Mouse (Mus musculus): ENCODE measurements around the gene Nostrin. TPM values are rescaled to one million over a fixed set of nuclear protein-coding genes. Genes with fewer than 3 reads are reported as not detected.

Gene Nostrin
- polyA plus RNA-seq, 1 experiment from 2014 or later: 0.68 TPM

- no peak overlapping the region for H3K27ac ChIP-seq (ENCODE audit: low read depth, low read length)
- no peak overlapping the region for H3K4me3 ChIP-seq (ENCODE audit: low read depth, low read length)
- ATAC-seq (ENCODE audit: low FRiP score): no peak
- no peaks in the 10 kb centered on the region for H3K36me3 ChIP-seq (ENCODE audit: control insufficient read depth, insufficient read depth, low read length)
- WGBS: 84% methylated on average over 3 of the region's 3 CpGs
- H3K27me3 ChIP-seq (ENCODE audit: control insufficient read depth, insufficient read depth, low read length): no peaks in the 10 kb centered on the region
- H3K4me2 ChIP-seq (replicated peaks; ENCODE audit: low read depth, low read length): no peak overlapping the region
- DNase-seq (ENCODE audit: low spot score): no peak
- H3K4me1 ChIP-seq (replicated peaks; ENCODE audit: control insufficient read depth, insufficient read depth, low read length): no peaks in the 10 kb centered on the region
- H3K9me3 ChIP-seq (ENCODE audit: control insufficient read depth, low read length): no peaks in the 10 kb centered on the region
- H3K9ac ChIP-seq (ENCODE audit: low read depth, low read length): no peak overlapping the region
Observed at GRCm38 (mm10) chr2:69103526-69103925, 32.1 kb upstream of the Nostrin start.

DNA sequence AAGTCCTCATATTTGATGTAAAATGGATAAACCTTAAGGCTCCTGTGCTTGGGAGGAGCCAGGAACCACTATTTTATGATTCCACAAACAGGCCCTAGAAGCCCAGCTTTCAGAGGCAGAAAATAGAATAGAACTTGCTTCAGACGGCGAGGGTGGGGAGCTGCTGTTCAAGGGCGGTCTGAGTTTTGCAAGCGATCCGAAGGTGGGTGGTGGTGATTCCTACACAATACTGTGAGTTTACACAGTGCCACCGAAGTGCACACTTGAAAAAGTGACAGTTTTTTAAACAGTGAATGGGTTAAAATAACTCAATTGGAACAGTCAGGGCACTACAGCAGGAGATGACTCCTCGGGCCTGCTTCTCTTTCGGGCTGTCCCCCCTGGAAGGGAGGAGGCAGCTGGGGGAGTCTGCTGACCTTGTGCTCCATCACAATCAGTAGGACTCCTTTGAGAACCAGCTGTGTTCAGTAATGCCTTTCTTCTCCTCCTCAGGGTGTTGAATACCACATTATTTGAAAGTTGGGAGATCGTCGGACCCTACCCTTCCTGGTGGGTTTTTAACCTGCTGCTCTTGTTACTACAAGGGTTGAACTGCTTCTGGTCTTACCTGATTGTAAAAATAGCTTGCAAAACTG, 31.0 kb upstream of the Nostrin start:
- DNase-seq (ENCODE audit: low spot score): no peak
- Histone ChIP-seq H3K9ac (ENCODE audit: low read depth, low read length) (no peak overlapping the region), H3K4me1 (replicated peaks; ENCODE audit: control insufficient read depth, insufficient read depth, low read length) (no peaks in the 10 kb centered on the region), H3K4me3 (ENCODE audit: low read depth, low read length) (no peak overlapping the region), H3K4me2 (replicated peaks; ENCODE audit: low read depth, low read length) (no peak overlapping the region), H3K9me3 (ENCODE audit: control insufficient read depth, low read length) (no peaks in the 10 kb centered on the region), H3K27me3 (ENCODE audit: control insufficient read depth, insufficient read depth, low read length) (no peaks in the 10 kb centered on the region), H3K36me3 (ENCODE audit: control insufficient read depth, insufficient read depth, low read length) (no peaks in the 10 kb centered on the region), H3K27ac (ENCODE audit: low read depth, low read length) (no peak overlapping the region)
- no peak for ATAC-seq (ENCODE audit: low FRiP score)
- 45% methylated on average over 10 of the region's 10 CpGs for WGBS

- Histone ChIP-seq H3K4me1 (replicated peaks; ENCODE audit: control insufficient read depth, insufficient read depth, low read length) (no peaks in the 10 kb centered on the region), H3K36me3 (ENCODE audit: control insufficient read depth, insufficient read depth, low read length) (no peaks in the 10 kb centered on the region), H3K4me2 (replicated peaks; ENCODE audit: low read depth, low read length) (no peak overlapping the region), H3K4me3 (ENCODE audit: low read depth, low read length) (no peak overlapping the region), H3K27ac (ENCODE audit: low read depth, low read length) (no peak overlapping the region), H3K9me3 (ENCODE audit: control insufficient read depth, low read length) (no peaks in the 10 kb centered on the region), H3K9ac (ENCODE audit: low read depth, low read length) (no peak overlapping the region), H3K27me3 (ENCODE audit: control insufficient read depth, insufficient read depth, low read length) (no peaks in the 10 kb centered on the region)
- ATAC-seq (ENCODE audit: low FRiP score) (no peak), DNase-seq (ENCODE audit: low spot score) (no peak)
- WGBS: 79% methylated on average over 5 of the region's 5 CpGs
Observed at GRCm38 (mm10) chr2:69109246-69109645, 26.4 kb upstream of the Nostrin start.

DNA sequence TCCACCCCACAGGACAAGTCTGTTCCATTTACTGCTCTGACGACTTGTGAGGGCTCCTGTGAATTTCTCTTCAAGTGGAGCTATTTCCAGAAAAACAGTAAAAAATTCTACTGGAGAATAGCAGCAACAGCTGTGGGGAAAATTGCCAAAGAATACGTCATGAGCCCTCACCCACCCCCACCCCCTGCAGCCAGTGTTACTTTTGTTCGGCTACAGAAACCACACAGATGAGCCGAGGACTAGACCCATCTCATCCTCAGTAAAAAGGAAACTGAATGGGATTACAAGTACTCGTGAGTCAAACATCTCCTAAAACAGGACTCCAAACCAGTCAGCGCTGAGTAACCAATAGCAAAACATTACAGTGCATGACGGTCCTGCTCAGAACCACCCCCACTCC, 25.9 kb upstream of the Nostrin start:
- H3K9me3 ChIP-seq (ENCODE audit: control insufficient read depth, low read length): no peaks in the 10 kb centered on the region
- no peak overlapping the region for H3K4me3 ChIP-seq (ENCODE audit: low read depth, low read length)
- no peak overlapping the region for H3K27ac ChIP-seq (ENCODE audit: low read depth, low read length)
- H3K4me1 ChIP-seq (replicated peaks; ENCODE audit: control insufficient read depth, insufficient read depth, low read length): no peaks in the 10 kb centered on the region
- ATAC-seq (ENCODE audit: low FRiP score) (no peak), DNase-seq (ENCODE audit: low spot score) (no peak)
- 79% methylated on average over 7 of the region's 7 CpGs for WGBS
- no peaks in the 10 kb centered on the region for H3K27me3 ChIP-seq (ENCODE audit: control insufficient read depth, insufficient read depth, low read length)
- no peak overlapping the region for H3K9ac ChIP-seq (ENCODE audit: low read depth, low read length)
- no peaks in the 10 kb centered on the region for H3K36me3 ChIP-seq (ENCODE audit: control insufficient read depth, insufficient read depth, low read length)
- H3K4me2 ChIP-seq (replicated peaks; ENCODE audit: low read depth, low read length): no peak overlapping the region

- WGBS: 79% methylated on average over 5 of the region's 5 CpGs
Observed at GRCm38 (mm10) chr2:69112609-69113008, 23.0 kb upstream of the Nostrin start.

DNA sequence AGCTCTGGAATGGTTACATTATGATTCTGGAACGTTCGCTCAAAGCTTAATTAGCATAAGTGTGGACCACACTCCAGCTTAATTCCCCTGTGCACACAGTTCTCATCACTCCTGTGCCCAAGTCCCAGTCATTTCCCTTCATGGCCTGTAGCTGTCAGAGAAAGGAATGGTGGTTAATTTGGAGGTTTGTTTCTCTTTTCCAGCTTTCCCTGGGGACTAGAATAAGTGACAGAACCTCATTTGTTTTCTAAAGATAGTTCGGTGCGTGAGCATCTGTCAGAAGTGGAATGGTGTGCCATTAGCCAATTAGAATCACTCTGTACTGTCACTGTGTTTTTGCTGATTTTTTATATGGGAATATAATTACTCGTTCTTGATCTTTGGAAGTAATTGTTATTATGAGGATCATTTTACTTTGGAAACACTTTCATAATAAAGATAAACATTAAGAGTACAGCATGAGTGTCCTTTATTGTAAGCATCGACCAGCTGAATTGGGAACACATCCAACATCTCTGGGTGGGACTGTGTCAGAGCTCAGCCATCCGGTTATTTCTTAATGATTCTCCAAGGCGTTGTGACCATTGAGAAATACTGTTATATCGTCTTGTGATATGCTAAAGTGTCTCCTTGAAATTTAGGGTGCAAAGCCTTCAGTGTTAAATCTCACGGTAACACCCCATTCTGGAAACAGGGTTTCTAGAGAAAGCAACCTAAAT, 21.6 kb upstream of the Nostrin start:
- no peaks in the 10 kb centered on the region for H3K27me3 ChIP-seq (ENCODE audit: control insufficient read depth, insufficient read depth, low read length)
- no peaks in the 10 kb centered on the region for H3K4me1 ChIP-seq (replicated peaks; ENCODE audit: control insufficient read depth, insufficient read depth, low read length)
- no peaks in the 10 kb centered on the region for H3K9me3 ChIP-seq (ENCODE audit: control insufficient read depth, low read length)
- DNase-seq (ENCODE audit: low spot score) (no peak), ATAC-seq (ENCODE audit: low FRiP score) (peak; percentile 47)
- no peak overlapping the region for H3K4me3 ChIP-seq (ENCODE audit: low read depth, low read length)
- no peak overlapping the region for H3K9ac ChIP-seq (ENCODE audit: low read depth, low read length)
- H3K36me3 ChIP-seq (ENCODE audit: control insufficient read depth, insufficient read depth, low read length): no peaks in the 10 kb centered on the region
- H3K4me2 ChIP-seq (replicated peaks; ENCODE audit: low read depth, low read length): no peak overlapping the region
- 78% methylated on average over 10 of the region's 10 CpGs for WGBS
- H3K27ac ChIP-seq (ENCODE audit: low read depth, low read length): no peak overlapping the region

More at GRCm38 (mm10) chr2:69112609-69113008, 23.0 kb upstream of the Nostrin start:
- Histone ChIP-seq H3K27ac (ENCODE audit: low read depth, low read length) (no peak overlapping the region), H3K4me1 (replicated peaks; ENCODE audit: control insufficient read depth, insufficient read depth, low read length) (no peaks in the 10 kb centered on the region), H3K4me3 (ENCODE audit: low read depth, low read length) (no peak overlapping the region), H3K27me3 (ENCODE audit: control insufficient read depth, insufficient read depth, low read length) (no peaks in the 10 kb centered on the region), H3K36me3 (ENCODE audit: control insufficient read depth, insufficient read depth, low read length) (no peaks in the 10 kb centered on the region), H3K9ac (ENCODE audit: low read depth, low read length) (no peak overlapping the region), H3K4me2 (replicated peaks; ENCODE audit: low read depth, low read length) (no peak overlapping the region), H3K9me3 (ENCODE audit: control insufficient read depth, low read length) (no peaks in the 10 kb centered on the region)
- no peak for DNase-seq (ENCODE audit: low spot score)
- ATAC-seq (ENCODE audit: low FRiP score): no peak

DNA sequence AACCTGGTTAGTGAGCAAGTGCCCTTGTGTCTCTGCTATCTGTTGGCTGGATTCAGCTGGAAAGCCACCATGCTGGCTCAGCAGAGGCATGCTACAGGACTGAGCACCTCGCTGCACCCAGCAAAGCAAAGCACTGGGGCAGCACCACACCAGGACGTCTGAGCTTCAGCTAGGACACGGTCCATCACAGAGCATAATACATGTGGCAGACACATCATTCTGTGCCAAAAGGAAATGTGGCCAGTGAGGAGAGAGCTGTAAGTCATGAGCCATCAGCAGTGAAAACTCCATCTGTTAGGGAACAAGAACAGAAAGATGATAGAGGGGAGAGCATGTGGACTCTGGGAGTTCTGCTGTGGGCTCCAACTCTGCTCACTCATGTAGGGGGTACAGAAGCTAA, 19.7 kb upstream of the Nostrin start:
- Histone ChIP-seq H3K27ac (ENCODE audit: low read depth, low read length) (no peak overlapping the region), H3K9me3 (ENCODE audit: control insufficient read depth, low read length) (no peaks in the 10 kb centered on the region), H3K27me3 (ENCODE audit: control insufficient read depth, insufficient read depth, low read length) (no peaks in the 10 kb centered on the region), H3K4me2 (replicated peaks; ENCODE audit: low read depth, low read length) (no peak overlapping the region), H3K4me1 (replicated peaks; ENCODE audit: control insufficient read depth, insufficient read depth, low read length) (no peaks in the 10 kb centered on the region), H3K36me3 (ENCODE audit: control insufficient read depth, insufficient read depth, low read length) (no peaks in the 10 kb centered on the region), H3K9ac (ENCODE audit: low read depth, low read length) (no peak overlapping the region), H3K4me3 (ENCODE audit: low read depth, low read length) (no peak overlapping the region)
- WGBS: 94% methylated on average over 3 of the region's 3 CpGs
- DNase-seq (ENCODE audit: low spot score) (no peak), ATAC-seq (ENCODE audit: low FRiP score) (no peak)

- Histone ChIP-seq H3K4me2 (replicated peaks; ENCODE audit: low read depth, low read length) (no peak overlapping the region), H3K9ac (ENCODE audit: low read depth, low read length) (no peak overlapping the region), H3K9me3 (ENCODE audit: control insufficient read depth, low read length) (no peaks in the 10 kb centered on the region), H3K36me3 (ENCODE audit: control insufficient read depth, insufficient read depth, low read length) (no peaks in the 10 kb centered on the region), H3K4me3 (ENCODE audit: low read depth, low read length) (no peak overlapping the region), H3K27me3 (ENCODE audit: control insufficient read depth, insufficient read depth, low read length) (no peaks in the 10 kb centered on the region), H3K27ac (ENCODE audit: low read depth, low read length) (no peak overlapping the region), H3K4me1 (replicated peaks; ENCODE audit: control insufficient read depth, insufficient read depth, low read length) (no peaks in the 10 kb centered on the region)
- ATAC-seq (ENCODE audit: low FRiP score) (no peak), DNase-seq (ENCODE audit: low spot score) (no peak)
- WGBS: 82% methylated on average over 4 of the region's 4 CpGs
Observed at GRCm38 (mm10) chr2:69116767-69117166, 18.8 kb upstream of the Nostrin start.

- 89% methylated on average over 1 of the region's 1 CpGs for WGBS
Observed at GRCm38 (mm10) chr2:69118994-69119393, 16.6 kb upstream of the Nostrin start.

More at GRCm38 (mm10) chr2:69118994-69119393, 16.6 kb upstream of the Nostrin start:
- H3K27ac ChIP-seq (ENCODE audit: low read depth, low read length): no peak overlapping the region
- H3K36me3 ChIP-seq (ENCODE audit: control insufficient read depth, insufficient read depth, low read length): no peaks in the 10 kb centered on the region
- DNase-seq (ENCODE audit: low spot score) (no peak), ATAC-seq (ENCODE audit: low FRiP score) (no peak)
- no peak overlapping the region for H3K4me2 ChIP-seq (replicated peaks; ENCODE audit: low read depth, low read length)
- H3K4me3 ChIP-seq (ENCODE audit: low read depth, low read length): no peak overlapping the region
- H3K9ac ChIP-seq (ENCODE audit: low read depth, low read length): no peak overlapping the region
- H3K9me3 ChIP-seq (ENCODE audit: control insufficient read depth, low read length): no peaks in the 10 kb centered on the region
- H3K27me3 ChIP-seq (ENCODE audit: control insufficient read depth, insufficient read depth, low read length): no peaks in the 10 kb centered on the region; the same call in 1 of the 2 replicates
- no peaks in the 10 kb centered on the region for H3K4me1 ChIP-seq (replicated peaks; ENCODE audit: control insufficient read depth, insufficient read depth, low read length)

Data from hindbrain, embryonic 11.5 days (tissue).